Mouse (Mus musculus) E14TG2a.4 (cell line): ENCODE results near the gene Rsph14.

Source experiments
- H3K27me3 ChIP-seq: 2 replicates; pipeline ENCODE4 v1.6.1; 2014; ENCODE audit warnings: low read length, control low read depth; ENCODE audit not compliant: insufficient read depth
- H3K36me3 ChIP-seq: 2 replicates; pipeline ENCODE4 v1.6.1; 2014; ENCODE audit warnings: low read length, control low read depth; ENCODE audit not compliant: insufficient read depth
- H3K4me1 ChIP-seq: replicated peaks from 2 replicates; pipeline ENCODE4 v1.6.1; 2014; ENCODE audit warnings: low read depth, low read length, control low read depth
- H3K4me3 ChIP-seq: replicated peaks from 2 replicates; pipeline ENCODE4 v1.5.1; 2014; ENCODE audit warnings: mild to moderate bottlenecking, low read length
- H3K9me3 ChIP-seq: 2 replicates; pipeline ENCODE4 v1.6.1; 2014; ENCODE audit warnings: low read length, control low read depth
- CTCF ChIP-seq: conservative IDR thresholded peaks from 2 replicates; pipeline ENCODE4 v1.5.1; 2014; ENCODE audit warnings: low read length
- NANOG ChIP-seq: IDR thresholded peaks from 2 replicates; pipeline ENCODE4 v1.6.1; 2014; ENCODE audit warnings: borderline replicate concordance, low read length, mixed read lengths
- POU5F1 ChIP-seq: IDR thresholded peaks from 2 replicates; pipeline ENCODE4 v1.6.1; 2014; ENCODE audit warnings: low read length, borderline replicate concordance

The Rsph14 gene

GRCm38 (mm10) chr10:75058336-75058735 lies 25.9 kb upstream of the Rsph14 start:
- H3K27me3 ChIP-seq = peaks cover 47% of the 10 kb centered on the region
- H3K4me3 ChIP-seq = no peak overlapping the region
- 0 out of 2 replicates have a peak, but pooled peaks cover 5% of the 10 kb centered on the region for H3K36me3 ChIP-seq
- H3K4me1 ChIP-seq = peaks cover 38% of the 10 kb centered on the region
- TF ChIP-seq POU5F1 (no peak), NANOG (no peak), CTCF (no peak)
- no peaks in the 10 kb centered on the region for H3K9me3 ChIP-seq

DNA sequence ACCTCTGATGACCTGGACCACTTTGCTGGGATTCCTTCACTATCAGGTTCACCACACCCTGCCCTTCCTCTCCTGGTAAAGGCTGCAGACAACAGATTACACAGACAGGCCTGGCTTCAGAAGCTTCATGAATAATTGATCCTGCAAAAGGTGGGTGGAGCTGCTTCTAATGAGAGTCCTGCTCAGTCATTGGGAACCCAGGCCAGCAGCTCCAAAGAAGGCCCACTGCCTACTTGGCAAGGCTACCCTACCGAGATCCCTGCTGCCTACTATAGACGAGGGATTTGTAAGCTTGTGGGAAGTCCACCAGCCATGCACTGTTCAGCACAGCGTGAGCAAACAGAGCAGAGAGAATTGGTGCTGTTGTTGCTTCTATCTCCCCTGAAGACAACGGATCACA lies 23.9 kb upstream of the Rsph14 start:
- no peaks in the 10 kb centered on the region for H3K9me3 ChIP-seq
- H3K36me3 ChIP-seq = no peaks in the 10 kb centered on the region
- no peak overlapping the region for H3K4me3 ChIP-seq
- H3K4me1 ChIP-seq = peaks cover 18% of the 10 kb centered on the region
- TF ChIP-seq CTCF = no peak
- no peak for TF ChIP-seq NANOG
- TF ChIP-seq POU5F1 = no peak
- H3K27me3 ChIP-seq = peaks cover 46% of the 10 kb centered on the region

DNA sequence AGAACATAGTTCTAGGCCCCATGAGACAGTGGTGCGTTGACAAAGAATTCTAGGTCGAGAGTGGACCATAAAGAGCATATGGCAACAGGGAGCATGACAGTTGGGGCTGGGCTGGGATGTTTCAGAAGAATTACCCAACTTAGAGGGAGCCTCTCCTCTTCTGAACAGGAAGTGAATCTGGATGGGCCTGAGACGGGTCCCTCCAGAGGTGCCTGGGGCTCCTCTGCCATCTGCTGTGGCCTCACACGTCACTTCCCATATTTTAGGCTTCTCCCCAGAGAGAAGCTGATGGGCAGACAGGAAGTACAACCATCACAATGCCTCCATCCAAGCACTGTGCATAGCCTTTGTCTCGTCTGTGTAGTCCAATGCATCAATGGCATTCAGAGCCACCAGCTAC lies 23.3 kb upstream of the Rsph14 start:
- TF ChIP-seq CTCF (no peak), POU5F1 (no peak), NANOG (no peak)
- H3K4me3 ChIP-seq = no peak overlapping the region
- no peaks in the 10 kb centered on the region for H3K9me3 ChIP-seq
- peaks cover 44% of the 10 kb centered on the region for H3K27me3 ChIP-seq
- H3K36me3 ChIP-seq = no peaks in the 10 kb centered on the region
- peaks cover 18% of the 10 kb centered on the region for H3K4me1 ChIP-seq

DNA sequence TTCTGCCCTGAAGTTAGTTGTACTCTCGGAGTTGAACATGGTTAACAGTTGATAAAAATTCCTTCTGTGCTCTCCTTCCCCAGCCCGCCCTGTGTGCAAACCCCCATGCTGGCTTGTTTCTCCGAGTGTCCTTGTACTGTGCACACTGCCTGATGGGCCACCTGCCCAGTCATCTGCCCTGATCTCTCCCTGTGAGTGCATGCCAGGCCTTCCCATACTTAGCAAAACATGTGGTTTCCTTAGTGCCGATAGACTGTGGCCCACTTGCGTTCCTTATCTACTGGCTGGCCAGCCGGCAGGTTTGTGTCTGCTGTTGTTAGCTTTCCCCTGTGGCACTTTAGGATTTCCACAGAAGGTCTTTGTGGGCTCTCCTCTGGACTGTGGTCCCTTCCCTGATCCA lies 21.7 kb upstream of the Rsph14 start:
- Histone ChIP-seq H3K36me3 (no peaks in the 10 kb centered on the region), H3K27me3 (peaks cover 48% of the 10 kb centered on the region), H3K4me3 (no peak overlapping the region), H3K4me1 (peaks cover 7% of the 10 kb centered on the region; the same call in 1 of the 2 replicates), H3K9me3 (no peaks in the 10 kb centered on the region)
- TF ChIP-seq CTCF (no peak), NANOG (no peak), POU5F1 (no peak)

- Histone ChIP-seq H3K4me3 (no peak overlapping the region), H3K27me3 (peaks cover 52% of the 10 kb centered on the region), H3K36me3 (no peaks in the 10 kb centered on the region), H3K9me3 (no peaks in the 10 kb centered on the region), H3K4me1 (peaks cover 2% of the 10 kb centered on the region; the same call in 1 of the 2 replicates)
- no peak for TF ChIP-seq NANOG
- no peak for TF ChIP-seq POU5F1
- TF ChIP-seq CTCF = no peak
These were observed 21.3 kb upstream of the Rsph14 start for GRCm38 (mm10) chr10:75053655-75054054.

DNA sequence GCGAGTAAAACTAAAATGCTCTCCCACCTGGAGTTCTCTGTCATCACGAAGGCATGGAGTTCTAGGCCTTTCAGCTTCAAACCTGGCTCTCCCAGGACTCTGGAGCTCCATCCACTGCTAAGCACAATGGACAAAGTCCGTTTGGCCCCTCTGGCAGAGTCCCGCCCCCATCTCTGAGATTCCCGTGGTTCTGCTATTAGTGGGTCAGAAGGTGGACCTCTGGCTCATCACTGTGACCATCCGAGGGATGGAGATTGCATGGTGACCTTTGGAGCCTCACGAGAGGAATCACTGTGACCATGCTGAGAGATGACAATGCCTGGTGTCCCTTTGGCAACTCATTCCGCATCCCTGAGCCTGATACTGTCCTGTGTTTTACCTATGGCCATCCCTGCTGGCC lies 20.5 kb upstream of the Rsph14 start:
- Histone ChIP-seq H3K9me3 (no peaks in the 10 kb centered on the region), H3K27me3 (peaks cover 54% of the 10 kb centered on the region), H3K4me3 (no peak overlapping the region), H3K4me1 (no peaks in the 10 kb centered on the region; the same call in 1 of the 2 replicates), H3K36me3 (no peaks in the 10 kb centered on the region)
- TF ChIP-seq NANOG (no peak), POU5F1 (no peak), CTCF (no peak)

GRCm38 (mm10) chr10:75051364-75052074 lies 19.1 kb upstream of the Rsph14 start:
- Histone ChIP-seq H3K27me3 (peaks cover 64% of the 10 kb centered on the region), H3K9me3 (no peaks in the 10 kb centered on the region), H3K4me3 (no peak overlapping the region), H3K4me1 (no peaks in the 10 kb centered on the region; the same call in 1 of the 2 replicates), H3K36me3 (no peaks in the 10 kb centered on the region)
- TF ChIP-seq NANOG (no peak), CTCF (no peak), POU5F1 (no peak)

DNA sequence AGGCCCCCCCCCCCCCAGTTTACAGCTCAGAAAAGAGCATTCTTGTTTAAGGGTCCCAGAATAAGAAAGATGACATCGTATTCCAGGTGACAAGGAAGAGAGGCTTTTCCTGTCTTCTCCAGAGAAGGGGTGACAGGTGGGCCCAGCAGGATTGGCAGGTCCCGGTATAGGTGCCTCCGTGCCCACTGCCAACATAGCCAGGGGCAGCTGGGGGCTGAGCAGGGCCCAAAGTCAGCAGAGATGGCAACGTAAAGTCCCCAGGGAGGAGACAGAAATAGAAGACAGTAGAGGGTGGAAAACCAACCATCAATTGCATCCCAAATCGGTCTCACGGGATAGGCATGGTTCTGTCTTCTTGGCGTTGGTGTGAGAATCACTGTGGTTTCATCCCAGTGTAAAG lies 16.3 kb upstream of the Rsph14 start:
- Histone ChIP-seq H3K36me3 (no peaks in the 10 kb centered on the region), H3K4me3 (no peak overlapping the region), H3K27me3 (peaks cover 64% of the 10 kb centered on the region), H3K4me1 (peaks cover 23% of the 10 kb centered on the region), H3K9me3 (no peaks in the 10 kb centered on the region)
- TF ChIP-seq POU5F1 (no peak), NANOG (no peak), CTCF (no peak)
